Mouse (Mus musculus): ENCODE data around the gene Tdrd12.

GRCm38 (mm10) chr7:35557577-35557976 is 20.0 kb upstream of the Tdrd12 start:
- no peak for TF ChIP-seq CTCF (IDR thresholded peaks at IDR 0.05; ENCODE audit: control insufficient read depth, insufficient read depth, insufficient replicate concordance, low read depth, low read length)
- no peak for TF ChIP-seq POLR2A (IDR thresholded peaks at IDR 0.05; ENCODE audit: control insufficient read depth, low read depth, low read length)

Measured in testis, adult 2 months (tissue).